In genomic region chr2:52262149-52262548, GRCm38 (mm10) we compare ENCODE assay signal across 9 mouse cellular contexts.
DNase-seq lines count a peak whose midpoint lies in the region; ATAC-seq and TF ChIP-seq lines count a peak whose summit lies in the region.
"Had no signal": no experiment of that assay in that cellular context is flagged by ENCODE, and none has a peak within 500 bp of the region (broad histone marks: within the 10 kb centered on the region; RNA-seq: fewer than 3 reads in every experiment).

No protein-coding gene starts in this region.

- H3K27me3 ChIP-seq in heart, embryonic 11.5 days (ENCODE audit: control insufficient read depth, insufficient read depth, low read length), result no peaks in the 10 kb centered on the region
- H3K27me3 ChIP-seq in forebrain, postnatal 0 days (ENCODE audit: insufficient read depth, low read length), result no peaks in the 10 kb centered on the region
- H3K27me3 ChIP-seq: hindbrain, embryonic 15.5 days had no signal

- DNase-seq in heart, adult 8-10 months (ENCODE audit: low spot score), result peak; percentile 21
- peak; percentile 56 for DNase-seq in CD4-positive, CD25-positive, alpha-beta regulatory T cell, adult 2 months (ENCODE audit: low read depth, low spot score)
- peak; percentile 7 for DNase-seq in c-Kit-positive CD71-negative TER-119-negative erythroid progenitor cells, embryonic 14.5 days (ENCODE audit: low read depth)
- peak; percentile 69 for DNase-seq in forebrain, postnatal 0 days
- peak; percentile 11 to 65 for DNase-seq in layer of hippocampus, adult 18-20 months (ENCODE audit: low spot score in 2 of 2)

- no peak overlapping the region for H3K4me2 ChIP-seq in heart, embryonic 11.5 days
- no peak overlapping the region for H3K4me2 ChIP-seq in forebrain, postnatal 0 days (ENCODE audit: low read depth)
- H3K4me2 ChIP-seq: hindbrain, embryonic 15.5 days had no signal

- ATAC-seq in heart, embryonic 11.5 days (replicated peaks; ENCODE audit: insufficient number of reproducible peaks, low FRiP score, low TSS enrichment), result no peak
- peak; percentile 79 for ATAC-seq in forebrain, postnatal 0 days
- ATAC-seq in megakaryocyte progenitor cell, adult 5-6 weeks (replicated peaks; ENCODE audit: poor library complexity), result peak; percentile 77
- no peak for ATAC-seq in monocyte, adult 5-6 weeks (replicated peaks; ENCODE audit: insufficient number of reproducible peaks, low FRiP score, low TSS enrichment, poor library complexity, severe bottlenecking)

- H3K4me3 ChIP-seq in heart, embryonic 11.5 days (ENCODE audit: low read depth, low read length), result no peak overlapping the region
- H3K4me3 ChIP-seq in forebrain, postnatal 0 days (ENCODE audit: low read depth, low read length), result no peak overlapping the region
- H3K4me3 ChIP-seq: hindbrain, embryonic 15.5 days had no signal

- H3K4me1 ChIP-seq in heart, embryonic 11.5 days (ENCODE audit: control insufficient read depth, insufficient read depth, low read length), result no peaks in the 10 kb centered on the region
- no peaks in the 10 kb centered on the region for H3K4me1 ChIP-seq in forebrain, postnatal 0 days (ENCODE audit: insufficient read depth)
- H3K4me1 ChIP-seq: hindbrain, embryonic 15.5 days had no signal

- no peaks in the 10 kb centered on the region for H3K9me3 ChIP-seq in heart, embryonic 11.5 days (replicated peaks; ENCODE audit: control insufficient read depth, low read length)
- no peaks in the 10 kb centered on the region for H3K9me3 ChIP-seq in forebrain, postnatal 0 days (ENCODE audit: low read length)
- H3K9me3 ChIP-seq: hindbrain, embryonic 15.5 days had no signal

- no peaks in the 10 kb centered on the region for H3K36me3 ChIP-seq in heart, embryonic 11.5 days (ENCODE audit: control insufficient read depth, insufficient read depth, low read length)
- H3K36me3 ChIP-seq in forebrain, postnatal 0 days (ENCODE audit: insufficient read depth), result no peaks in the 10 kb centered on the region
- H3K36me3 ChIP-seq: hindbrain, embryonic 15.5 days had no signal

- peak; percentile 87 for TF ChIP-seq CTCF in forebrain, postnatal 0 days (IDR thresholded peaks at IDR 0.05; ENCODE audit: low read depth)

- 29% methylated on average over 2 of the region's 2 CpGs for WGBS in heart, embryonic 11.5 days (ENCODE audit: insufficient replicate concordance)
- 52% methylated on average over 2 of the region's 2 CpGs for WGBS in forebrain, postnatal 0 days

- H3K9ac ChIP-seq in heart, embryonic 11.5 days (ENCODE audit: low read depth, low read length), result no peak overlapping the region
- no peak overlapping the region for H3K9ac ChIP-seq in forebrain, postnatal 0 days
- H3K9ac ChIP-seq: hindbrain, embryonic 15.5 days had no signal

- H3K27ac ChIP-seq in heart, embryonic 11.5 days (ENCODE audit: low read depth, low read length), result no peak overlapping the region
- H3K27ac ChIP-seq in forebrain, postnatal 0 days (ENCODE audit: low read depth, low read length), result no peak overlapping the region
- H3K27ac ChIP-seq: hindbrain, embryonic 15.5 days had no signal

Comparison
In these comparisons a context has a peak if more than half of its experiments do, and no peak if none do; other contexts are left out.
1. DNase-seq: peak in every context shown above with its lines; median percentile 69 in forebrain, postnatal 0 days; 56 in CD4-positive, CD25-positive, alpha-beta regulatory T cell, adult 2 months; 38 in layer of hippocampus, adult 18-20 months; 21 in heart, adult 8-10 months; 7 in c-Kit-positive CD71-negative TER-119-negative erythroid progenitor cells, embryonic 14.5 days.
2. ATAC-seq: peak in forebrain, postnatal 0 days (single experiment) and megakaryocyte progenitor cell, adult 5-6 weeks (single experiment); none in heart, embryonic 11.5 days (single experiment) and monocyte, adult 5-6 weeks (single experiment).